Mouse (Mus musculus) forebrain, embryonic 11.5 days (tissue): ENCODE data around the gene Faap20. TPM values are rescaled to one million over a fixed set of nuclear protein-coding genes. Genes with fewer than 3 reads are reported as not detected.

Experiments
- polyA plus RNA-seq: library from polyadenylated mRNA; unstranded; fragments of >200 nt; fragmentation: Nextera tagmentation; extraction: Ambion mirVana; gene quantifications from 2 replicates; pipeline ENCODE4 v1.2.1, GENCODE M21; 2014

Faap20 gene
- polyA plus RNA-seq, 1 experiment from 2014 or later, result 105 TPM

Other genes starting within 250 kb of the Faap20 start
- 2.4 and 3.1 TPM in 2 replicates for gene Plch2, start 193.0 kb upstream of the Faap20 start, polyA plus RNA-seq
- 7.2 and 9.7 TPM in 2 replicates for gene Pex10, start 182.8 kb upstream of the Faap20 start, polyA plus RNA-seq
- 130 and 137 TPM in 2 replicates for gene Rer1, start 163.4 kb upstream of the Faap20 start, polyA plus RNA-seq
- gene Morn1, start 163.2 kb upstream of the Faap20 start, polyA plus RNA-seq, result 4.8 TPM in 2 replicates
- 14.1 and 14.7 TPM in 2 replicates for gene Ski, start 27.2 kb upstream of the Faap20 start, polyA plus RNA-seq
- 16.5 and 20.8 TPM in 2 replicates for gene Prkcz, start 111.6 kb downstream of the Faap20 start, polyA plus RNA-seq
- not detected in 2 replicates for gene Gabrd, start 148.3 kb downstream of the Faap20 start, polyA plus RNA-seq
- 8.7 and 9.1 TPM in 2 replicates for gene Cfap74, start 159.4 kb downstream of the Faap20 start, polyA plus RNA-seq
- not detected in 2 replicates for gene Tmem52, start 219.3 kb downstream of the Faap20 start, polyA plus RNA-seq
- gene Gnb1, start 241.6 kb downstream of the Faap20 start, polyA plus RNA-seq, result 745 and 764 TPM in 2 replicates